Mouse (Mus musculus) naive thymus-derived CD4-positive, alpha-beta T cell, adult 2 months (primary cell): ENCODE measurements around the gene Chn2.

ENCODE experiments used
- DNase-seq: peaks from one replicate; pipeline ENCODE4 v3.0.0-alpha.2; 2011; ENCODE audit warnings: low read depth

Chn2 gene

DNA sequence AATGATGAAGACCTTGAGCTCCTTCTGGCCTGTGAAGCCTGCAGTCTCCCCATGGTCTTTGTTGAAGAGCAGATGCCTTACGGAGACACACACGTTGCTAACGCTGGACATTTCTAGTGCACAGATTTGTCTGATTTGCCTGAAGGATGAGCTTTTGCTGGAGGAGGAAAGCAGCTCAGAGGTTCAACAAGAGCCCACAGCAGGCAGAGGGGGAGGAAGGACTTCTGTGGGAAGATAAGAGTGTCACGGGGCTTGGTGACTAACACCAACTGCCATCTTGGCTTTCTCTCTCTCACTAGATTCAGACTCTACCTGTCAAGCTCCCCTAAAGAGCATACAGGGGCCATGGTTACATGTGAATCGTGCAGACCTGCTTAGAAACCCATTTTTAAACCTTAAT is 37.3 kb downstream of the Chn2 start:
- DNase-seq = no peak

DNA sequence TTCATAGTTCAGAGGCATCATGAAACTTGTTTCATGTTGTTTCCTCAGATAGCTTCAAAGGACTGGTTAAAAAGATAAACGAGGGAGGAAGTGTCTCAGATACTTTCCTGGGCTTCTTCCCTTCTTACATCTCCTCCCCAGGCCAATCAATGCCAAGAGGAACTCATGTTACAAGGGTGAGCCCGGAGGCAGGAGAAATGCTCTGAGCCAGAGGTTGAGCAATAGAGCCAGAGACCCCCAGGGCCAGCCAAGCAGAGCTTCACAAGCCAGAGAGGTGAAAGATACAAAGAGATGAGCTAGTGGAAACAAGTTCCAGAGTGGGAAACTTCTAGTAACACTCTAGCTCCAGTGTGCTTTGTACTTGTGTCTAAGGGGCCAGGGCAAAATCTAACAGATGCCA is 38.9 kb downstream of the Chn2 start:
- peak; percentile 61 for DNase-seq

- no peak for DNase-seq
Measured at GRCm38 (mm10) chr6:54079881-54080280, 40.5 kb downstream of the Chn2 start.

- DNase-seq = no peak
Measured at GRCm38 (mm10) chr6:54080518-54081285, 41.3 kb downstream of the Chn2 start.

DNA sequence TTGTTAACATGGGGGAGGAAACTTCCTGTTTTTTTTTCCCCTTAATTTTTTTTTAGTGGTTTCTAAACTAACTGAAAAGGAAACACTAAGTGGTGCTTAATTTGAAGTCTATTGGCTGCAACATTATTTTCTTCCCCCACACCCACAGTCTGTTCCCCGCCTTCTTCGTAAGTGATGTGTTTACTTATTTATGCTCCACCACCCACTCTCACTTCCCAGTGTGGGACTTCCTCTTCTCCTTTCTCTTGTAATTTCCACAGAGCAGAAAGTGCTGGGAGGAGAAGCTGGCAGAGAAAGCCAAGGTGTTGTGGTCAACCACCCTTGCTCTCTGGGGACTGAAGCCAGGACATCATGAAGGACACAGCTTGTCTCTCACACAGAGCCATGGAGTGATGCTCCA is 43.2 kb downstream of the Chn2 start:
- DNase-seq = no peak

GRCm38 (mm10) chr6:54084046-54084445 is 44.7 kb downstream of the Chn2 start:
- DNase-seq = no peak

DNA sequence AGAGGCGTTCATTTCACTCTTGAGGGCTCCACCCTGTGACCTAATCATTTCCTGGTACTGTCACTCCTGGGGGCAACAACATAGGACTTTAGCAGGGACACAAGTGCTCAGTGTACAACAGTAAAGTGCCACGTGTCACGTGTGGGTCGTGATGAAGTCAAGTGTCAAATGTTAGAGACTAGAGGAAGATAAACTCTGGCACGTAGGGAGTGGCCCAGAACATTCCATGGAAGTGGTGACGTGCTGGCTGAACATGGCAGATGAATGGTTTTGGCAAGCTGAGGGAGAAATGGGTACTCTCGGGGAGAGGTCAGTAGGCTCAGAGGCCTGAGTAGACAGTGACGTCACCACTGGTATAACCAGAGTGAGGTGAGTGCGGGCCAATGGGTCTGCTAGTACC is 45.7 kb downstream of the Chn2 start:
- no peak for DNase-seq

DNA sequence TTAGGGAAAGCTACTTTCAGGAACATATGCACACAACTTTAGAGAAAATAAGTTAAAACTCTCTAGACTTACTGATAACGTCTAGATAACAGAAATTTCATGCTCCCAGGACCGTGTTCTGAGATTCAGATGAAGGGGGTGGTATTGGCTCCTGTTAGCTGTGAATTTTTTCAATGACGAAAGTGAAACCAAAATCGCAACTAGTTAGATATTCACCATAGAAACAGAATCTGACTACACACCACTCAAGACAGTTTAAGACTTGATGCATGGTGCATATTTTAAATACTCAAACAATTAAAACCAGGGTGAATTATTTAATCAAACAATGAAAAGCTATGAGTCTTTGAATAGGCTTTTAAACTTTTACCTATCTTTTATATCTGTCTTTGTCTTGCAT is 48.8 kb downstream of the Chn2 start:
- DNase-seq = peak; percentile 66

GRCm38 (mm10) chr6:54090822-54091221 is 51.5 kb downstream of the Chn2 start:
- no peak for DNase-seq

DNA sequence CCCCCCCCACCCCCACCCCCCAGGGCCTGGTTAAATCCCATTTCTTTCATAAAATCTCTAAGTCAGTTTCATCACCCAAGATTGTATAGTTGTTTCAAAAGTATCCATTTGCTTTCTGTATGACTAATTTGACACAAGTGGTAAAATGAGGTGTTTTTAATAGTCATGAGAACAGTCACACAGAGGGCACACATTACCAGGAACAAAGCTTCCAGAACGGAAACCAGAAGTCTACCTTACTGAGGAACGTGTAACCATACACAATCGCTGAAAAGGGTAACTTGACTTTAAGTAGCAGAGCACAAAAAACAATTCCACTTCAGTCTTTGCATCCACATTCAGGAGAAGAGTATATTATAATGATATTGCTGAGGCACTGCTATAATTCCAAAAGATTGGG is 53.6 kb downstream of the Chn2 start:
- no peak for DNase-seq

DNA sequence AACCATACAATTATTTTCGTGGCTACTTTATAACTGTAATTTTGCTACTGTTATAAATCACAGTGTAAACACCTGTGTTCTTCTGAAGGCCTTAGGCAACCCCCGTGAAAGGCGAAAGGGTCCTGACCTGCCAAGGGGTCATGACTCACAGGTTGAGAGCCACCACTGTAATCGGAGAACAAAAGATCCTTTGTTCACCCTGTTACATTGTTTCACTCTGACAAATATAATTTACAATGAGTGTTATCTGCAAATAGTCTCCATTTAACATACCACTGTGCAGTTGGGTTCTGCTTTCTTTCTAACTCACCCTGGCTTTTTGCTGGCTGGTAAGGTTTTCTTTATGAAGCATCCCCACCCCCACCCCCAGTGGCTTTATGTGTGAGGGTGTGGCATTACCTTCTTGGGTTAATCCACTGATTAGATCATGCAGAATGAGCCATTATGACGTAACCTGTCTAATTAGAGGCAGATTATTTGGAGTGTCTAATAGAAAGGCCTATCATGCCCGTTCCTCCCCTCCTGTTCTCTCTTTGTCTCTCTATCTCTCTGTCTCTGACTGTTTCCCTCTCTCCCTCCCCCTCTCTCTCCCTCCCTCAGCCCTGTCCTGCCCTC is 56.9 kb downstream of the Chn2 start:
- DNase-seq = no peak

DNA sequence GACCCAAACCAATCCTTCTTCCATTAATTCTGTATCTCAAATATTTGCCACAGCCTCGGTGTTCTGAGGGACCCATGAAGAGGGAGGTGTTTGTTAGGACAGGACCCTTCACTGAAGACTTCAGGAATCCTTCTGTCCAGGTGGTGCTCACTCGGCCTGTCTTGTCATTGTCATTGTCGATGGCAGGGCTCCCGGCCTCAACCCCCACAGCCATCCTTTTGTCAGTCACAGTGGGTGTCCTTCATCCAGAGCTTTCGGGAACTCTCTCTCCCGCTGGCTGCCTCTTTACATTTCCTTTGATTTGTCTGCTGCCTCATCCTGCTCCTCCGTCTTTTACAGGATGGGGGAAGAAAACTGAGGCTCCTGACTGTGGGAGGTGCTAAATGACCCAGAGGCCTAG is 57.5 kb downstream of the Chn2 start:
- DNase-seq = no peak

DNA sequence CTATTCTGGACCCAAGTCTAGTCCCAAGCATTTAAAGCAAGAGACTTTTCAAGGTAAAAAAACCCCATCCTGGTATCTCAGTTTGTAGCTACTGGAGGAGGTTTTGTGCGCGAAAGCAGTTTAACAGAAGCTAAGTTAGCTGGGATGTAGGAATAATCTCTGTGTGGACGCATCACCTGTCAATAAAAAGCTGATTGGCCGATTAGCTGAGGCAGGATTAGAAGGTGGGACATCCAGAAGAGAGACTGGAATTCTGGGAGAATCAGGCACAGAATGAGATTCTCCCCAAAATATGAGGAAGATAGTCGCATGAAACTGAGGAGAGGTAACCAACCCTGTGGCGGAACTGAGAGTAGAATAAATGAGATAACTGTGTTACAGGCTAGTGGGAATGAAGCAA is 59.0 kb downstream of the Chn2 start:
- DNase-seq = no peak

DNA sequence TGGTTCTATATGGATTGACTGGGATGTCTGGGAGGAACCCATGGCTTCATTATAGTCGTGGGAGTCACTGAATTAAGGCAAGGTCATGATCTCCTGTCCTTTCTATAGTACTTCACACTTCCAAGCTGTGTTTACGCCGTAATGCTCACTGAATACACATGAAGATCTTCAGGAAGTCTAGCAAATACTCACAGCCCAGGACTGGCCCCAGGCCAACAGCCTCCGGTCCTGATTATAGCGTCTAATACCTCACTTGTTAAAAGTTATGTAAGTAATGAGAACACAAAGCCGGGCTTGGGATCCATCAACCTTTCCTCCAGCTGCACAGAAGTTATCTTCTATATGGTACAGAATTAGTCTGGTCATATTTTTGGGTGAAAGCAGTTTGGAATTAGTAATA is 60.3 kb downstream of the Chn2 start:
- no peak for DNase-seq

GRCm38 (mm10) chr6:54102210-54102609 is 62.9 kb downstream of the Chn2 start:
- no peak for DNase-seq

DNA sequence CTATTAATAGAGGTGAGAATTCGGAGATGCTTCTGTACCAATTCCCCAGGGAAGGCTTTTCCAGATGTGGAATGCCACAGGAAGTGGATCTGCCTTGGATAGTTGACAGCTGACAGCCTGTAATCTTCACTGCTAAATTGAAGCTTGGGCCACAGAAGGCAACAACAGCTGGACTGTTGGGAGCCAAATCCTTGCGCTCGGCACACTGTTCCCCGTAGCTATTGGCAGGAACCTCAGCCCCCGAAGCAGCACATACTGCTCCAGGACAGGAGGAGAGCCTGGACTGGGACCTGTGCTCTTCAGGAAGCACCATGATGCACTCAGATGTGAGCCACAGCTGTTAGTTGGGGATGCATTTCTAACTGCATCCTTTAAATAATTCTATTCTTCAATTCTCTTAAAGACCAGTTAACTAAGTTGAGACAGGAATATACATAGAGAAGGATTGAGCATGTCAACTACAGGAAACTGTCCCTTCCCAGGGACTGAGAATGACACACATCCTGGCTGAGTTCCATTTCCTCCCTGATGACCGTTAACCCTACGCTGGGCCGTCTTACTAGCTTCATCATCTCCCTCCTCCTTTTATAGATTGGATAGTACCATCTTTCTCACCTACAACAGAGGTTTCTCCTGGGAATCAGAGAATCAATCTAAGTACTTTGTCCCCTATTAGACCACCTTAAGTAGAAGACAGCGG is 64.1 kb downstream of the Chn2 start:
- no peak for DNase-seq

DNA sequence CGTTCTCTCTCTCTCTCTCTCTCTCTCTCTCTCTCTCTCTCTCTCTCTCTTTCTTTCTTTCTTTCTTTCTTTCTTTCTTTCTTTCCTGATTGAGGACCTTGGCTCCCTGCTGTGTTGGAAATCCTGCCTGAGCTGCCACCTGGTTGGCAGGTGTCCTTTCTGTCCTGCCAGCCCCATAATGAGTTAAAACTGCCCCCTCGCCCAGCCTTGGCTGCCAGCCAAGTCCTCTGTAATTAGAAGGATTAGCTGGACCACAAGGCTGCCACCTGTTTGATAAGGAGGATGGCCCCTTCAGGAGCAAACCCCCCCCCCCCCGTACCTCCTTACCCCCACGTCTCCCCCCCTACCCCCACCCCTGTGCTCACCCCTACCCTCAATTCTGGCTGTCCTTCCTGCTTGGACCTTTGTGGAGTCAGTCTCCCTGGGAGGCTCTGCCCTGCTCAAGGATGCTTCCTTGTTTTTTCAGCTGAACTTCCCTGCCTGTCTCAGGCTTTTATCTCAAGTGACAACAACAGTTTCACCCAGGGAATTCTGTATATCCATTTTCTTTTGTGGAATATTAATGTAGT is 72.1 kb downstream of the Chn2 start:
- DNase-seq = no peak

DNA sequence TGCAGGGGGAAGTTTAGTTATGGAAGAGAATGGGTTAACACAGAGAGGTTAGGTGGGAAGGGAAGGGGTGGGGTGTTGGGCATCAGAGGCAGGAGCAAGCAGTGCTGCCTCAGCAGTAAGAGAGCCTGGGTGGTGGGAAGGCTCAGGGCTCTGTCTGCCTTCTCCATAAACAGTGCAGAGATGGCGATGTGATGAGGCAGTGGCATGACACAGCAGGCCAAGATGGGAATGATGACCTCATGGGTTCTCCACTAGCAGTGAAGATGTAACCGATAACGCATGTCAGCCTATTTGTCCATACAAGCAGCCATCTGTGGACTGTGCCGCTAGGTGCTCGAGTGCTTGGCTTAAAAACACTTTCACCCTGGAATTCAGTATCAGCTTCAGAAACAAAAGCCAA is 74.0 kb downstream of the Chn2 start:
- no peak for DNase-seq

DNA sequence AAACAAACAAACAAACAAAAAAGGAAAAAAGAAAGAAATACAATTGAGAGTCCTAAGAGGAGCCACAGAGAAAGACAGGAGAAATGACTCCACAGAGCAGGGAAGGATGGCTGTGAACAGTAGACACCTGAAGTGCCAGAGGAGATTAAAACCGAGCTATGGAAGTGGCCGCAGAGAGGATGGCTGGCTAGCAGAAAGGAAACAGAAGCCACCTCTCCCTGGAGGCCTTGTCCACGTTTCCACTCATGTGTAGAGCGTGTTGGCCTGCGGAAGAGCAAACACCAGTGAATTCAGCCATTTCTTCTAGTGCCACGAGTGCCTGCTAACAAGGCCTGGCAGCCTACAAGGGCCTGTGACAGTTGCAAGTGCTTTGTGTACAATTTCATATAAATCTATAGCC is 75.1 kb downstream of the Chn2 start:
- DNase-seq = no peak

DNA sequence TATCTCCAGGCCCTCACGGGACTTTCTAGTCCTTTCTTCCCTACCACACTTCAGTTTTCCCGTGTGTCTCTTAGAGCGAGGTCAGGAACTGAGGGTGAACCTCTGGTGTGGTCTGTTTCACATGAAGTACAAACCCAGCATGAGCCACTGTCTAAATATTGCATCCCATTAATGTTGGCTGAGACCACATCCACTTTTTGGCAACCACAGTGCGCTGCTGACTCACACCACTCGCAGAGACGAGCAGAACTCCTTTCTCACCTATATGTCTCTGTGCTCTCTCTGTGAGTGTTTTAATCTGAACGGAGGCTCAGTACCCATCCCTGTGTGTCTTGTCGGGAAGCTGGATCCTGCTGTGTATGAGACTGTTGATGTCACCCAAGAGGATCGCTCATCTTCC is 76.9 kb downstream of the Chn2 start:
- no peak for DNase-seq

GRCm38 (mm10) chr6:54117001-54117591 is 77.7 kb downstream of the Chn2 start:
- DNase-seq = peak; percentile 35

- DNase-seq = no peak
Measured at GRCm38 (mm10) chr6:54118395-54118794, 79.0 kb downstream of the Chn2 start.

- peak; percentile 60 for DNase-seq
Measured at GRCm38 (mm10) chr6:54118897-54119296, 79.5 kb downstream of the Chn2 start.
